Mouse (Mus musculus) effector memory CD4-positive, alpha-beta T cell, adult 7 months (primary cell): ENCODE data around the gene Ggn. TPM values are rescaled to one million over a fixed set of nuclear protein-coding genes. Genes with fewer than 3 reads are reported as not detected.

Experiments used
- polyA plus RNA-seq: library from polyadenylated mRNA; unstranded; fragments of 100-300 nt; shearing (Covaris generic); gene quantifications from one replicate; pipeline ENCODE4 v1.2.1, GENCODE M21; 2017

The Ggn gene
- not detected for polyA plus RNA-seq

GRCm38 (mm10) chr7:29170066-29170754 is at the start of gene Ggn, which contains the start of gene Spred3:
Ggn (plus strand) TSS chr7:29170210.
Spred3 (minus strand) TSS chr7:29170411.

GRCm38 (mm10) chr7:29124970-29125369 is 45.0 kb upstream of the Ggn start, which contains the start of gene Ryr1:
Ryr1 (minus strand) TSS chr7:29125179.

GRCm38 (mm10) chr7:29134693-29135386 is 35.2 kb upstream of the Ggn start, which contains the start of gene Rasgrp4:
Rasgrp4 (plus strand) TSS chr7:29134851.

GRCm38 (mm10) chr7:29155838-29156782 is 13.9 kb upstream of the Ggn start, which contains the start of gene Fam98c:
Fam98c (minus strand) TSS chr7:29156234.

GRCm38 (mm10) chr7:29180077-29180853 is 10.3 kb downstream of the Ggn start, which contains the start of gene Psmd8:
Psmd8 (minus strand) TSS chr7:29180701.

GRCm38 (mm10) chr7:29213675-29214082 is 43.7 kb downstream of the Ggn start, which contains the start of gene Catsperg1:
Catsperg1 (minus strand) TSS chr7:29214035.

Other genes with a start within 250 kb of the Ggn start
- gene Actn4, start 207.9 kb upstream of the Ggn start, polyA plus RNA-seq = 261 TPM
- gene Eif3k, start 188.3 kb upstream of the Ggn start, polyA plus RNA-seq = 289 TPM
- 128 TPM for gene Map4k1, start 188.2 kb upstream of the Ggn start, polyA plus RNA-seq
- gene Ryr1, start 45.0 kb upstream of the Ggn start, polyA plus RNA-seq = 1.2 TPM
- gene Rasgrp4, start 35.4 kb upstream of the Ggn start, polyA plus RNA-seq = 0.29 TPM
- gene Fam98c, start 14.0 kb upstream of the Ggn start, polyA plus RNA-seq = 43.6 TPM
- gene Spred3, start 201 bp downstream of the Ggn start, polyA plus RNA-seq = not detected
- 173 TPM for gene Psmd8, start 10.5 kb downstream of the Ggn start, polyA plus RNA-seq
- 1.4 TPM for gene Catsperg1, start 43.8 kb downstream of the Ggn start, polyA plus RNA-seq
- gene Kcnk6, start 62.3 kb downstream of the Ggn start, polyA plus RNA-seq = 1.6 TPM
- gene Yif1b, start 68.1 kb downstream of the Ggn start, polyA plus RNA-seq = 49.7 TPM
- 0.79 TPM for gene 2200002D01Rik, start 78.3 kb downstream of the Ggn start, polyA plus RNA-seq
- gene Spint2, start 111.7 kb downstream of the Ggn start, polyA plus RNA-seq = 130 TPM
- not detected for gene Ppp1r14a, start 119.1 kb downstream of the Ggn start, polyA plus RNA-seq
- not detected for gene Dpf1, start 133.7 kb downstream of the Ggn start, polyA plus RNA-seq